Mouse (Mus musculus) intestine, embryonic 16.5 days (tissue): ENCODE results near the gene Ppat. TPM values are rescaled to one million over a fixed set of nuclear protein-coding genes. Genes with fewer than 3 reads are reported as not detected.

Source experiments
- ATAC-seq: fragments of 200-750 bp; cut with Nextera tagmentation; 2 replicates; pipeline ENCODE4 v1.8.0; 2017; ENCODE audit warnings: moderate TSS enrichment, moderate library complexity
- H3K27ac ChIP-seq: fragments of 300-500 bp; sonication (generic); 2 replicates; pipeline ENCODE4 v1.5.1; 2014; ENCODE audit warnings: mild to moderate bottlenecking, low read length
- H3K27me3 ChIP-seq: fragments of 300-500 bp; sonication (generic); replicated peaks from 2 replicates; pipeline ENCODE4 v1.6.1; 2014; ENCODE audit warnings: low read length, control low read depth, mixed read lengths; ENCODE audit not compliant: control insufficient read depth, insufficient read depth
- H3K36me3 ChIP-seq: fragments of 300-500 bp; sonication (generic); 2 replicates; pipeline ENCODE4 v1.6.1; 2014; ENCODE audit warnings: low read length, control low read depth; ENCODE audit not compliant: control insufficient read depth, insufficient read depth
- H3K4me1 ChIP-seq: fragments of 300-500 bp; sonication (generic); 2 replicates; pipeline ENCODE4 v1.6.1; 2014; ENCODE audit warnings: low read length, control low read depth, mixed read lengths; ENCODE audit not compliant: control insufficient read depth, insufficient read depth
- H3K4me2 ChIP-seq: fragments of 300-500 bp; sonication (generic); 2 replicates; pipeline ENCODE4 v1.6.1; 2014; ENCODE audit warnings: low read depth, low read length, control low read depth
- H3K4me3 ChIP-seq: fragments of 300-500 bp; sonication (generic); 2 replicates; pipeline ENCODE4 v1.5.1; 2014; ENCODE audit warnings: mild to moderate bottlenecking, low read length
- H3K9ac ChIP-seq: fragments of 300-500 bp; sonication (generic); 2 replicates; pipeline ENCODE4 v1.6.1; 2014; ENCODE audit warnings: low read depth, low read length
- H3K9me3 ChIP-seq: fragments of 300-500 bp; sonication (generic); 2 replicates; pipeline ENCODE4 v1.6.1; 2016; ENCODE audit warnings: low read length, control low read depth; ENCODE audit not compliant: control insufficient read depth
- WGBS: fragments of 180-500 bp; shearing (Covaris S2); extraction: QIAGEN DNeasy Blood & Tissue Kit; methylation state at CpG from one replicate; pipeline ENCODE4 v1.1.7; 2014; 5-methylcytosine and 5-hydroxymethylcytosine counted together
- polyA plus RNA-seq: library from polyadenylated mRNA; unstranded; fragments of >200 nt; fragmentation: Nextera tagmentation; extraction: Ambion mirVana; gene quantifications from 2 replicates; pipeline ENCODE4 v1.2.1, GENCODE M21; 2015

Ppat gene
- polyA plus RNA-seq, 1 experiment from 2014 or later: 22.1 TPM

DNA sequence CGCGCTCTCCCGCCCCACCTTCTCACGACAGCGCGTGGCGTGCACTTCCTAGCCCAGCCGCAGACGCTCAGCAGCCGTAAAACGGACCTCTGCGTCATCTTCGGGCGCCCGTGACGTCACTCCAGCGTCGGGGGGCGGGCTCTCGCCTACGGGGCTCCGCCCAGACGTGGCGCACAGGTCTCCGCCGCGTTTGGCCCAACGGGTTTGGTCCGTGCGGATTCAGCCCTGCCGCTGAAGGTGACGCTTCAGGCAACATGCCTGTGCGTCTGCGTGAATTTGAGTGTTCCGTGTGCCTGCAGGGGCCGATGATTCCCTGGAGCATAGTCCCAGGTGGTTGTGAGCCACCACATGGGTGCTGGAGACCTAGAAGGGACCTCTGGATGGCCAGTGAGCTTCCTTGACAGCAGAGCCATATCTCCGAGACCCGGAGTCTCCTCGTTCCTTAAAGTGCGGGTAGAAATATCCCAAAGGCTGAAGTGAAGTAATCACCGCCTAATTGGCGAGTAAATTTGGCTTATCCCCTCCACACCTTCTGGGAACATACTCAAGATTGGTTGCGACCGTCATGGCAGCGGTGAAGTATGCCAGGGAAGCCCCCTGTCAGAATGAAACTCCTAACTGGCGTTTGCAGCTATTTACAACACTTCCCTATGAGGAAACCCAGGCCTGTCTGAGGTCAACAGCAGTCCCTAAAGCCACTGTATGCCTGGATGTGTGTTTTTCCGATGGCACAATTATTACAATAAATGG is 45.8 kb downstream of the Ppat start, which contains the start of gene Aasdh:
Gene Aasdh (minus strand): TSS at position 110 of the 750 bp plus-strand sequence.
- Histone ChIP-seq H3K4me1 (no peaks in the 10 kb centered on the region), H3K9me3 (no peaks in the 10 kb centered on the region), H3K27ac (peak within 1 kb of the TSS; percentile 89), H3K4me3 (peak within 1 kb of the TSS; percentile 75), H3K36me3 (no peaks in the 10 kb centered on the region), H3K27me3 (no peaks in the 10 kb centered on the region), H3K4me2 (peak within 1 kb of the TSS; percentile 80), H3K9ac (peak within 1 kb of the TSS; percentile 86)
- ATAC-seq: peak; percentile 98
- under 1% methylated on average over 47 of the region's 47 CpGs for WGBS

DNA sequence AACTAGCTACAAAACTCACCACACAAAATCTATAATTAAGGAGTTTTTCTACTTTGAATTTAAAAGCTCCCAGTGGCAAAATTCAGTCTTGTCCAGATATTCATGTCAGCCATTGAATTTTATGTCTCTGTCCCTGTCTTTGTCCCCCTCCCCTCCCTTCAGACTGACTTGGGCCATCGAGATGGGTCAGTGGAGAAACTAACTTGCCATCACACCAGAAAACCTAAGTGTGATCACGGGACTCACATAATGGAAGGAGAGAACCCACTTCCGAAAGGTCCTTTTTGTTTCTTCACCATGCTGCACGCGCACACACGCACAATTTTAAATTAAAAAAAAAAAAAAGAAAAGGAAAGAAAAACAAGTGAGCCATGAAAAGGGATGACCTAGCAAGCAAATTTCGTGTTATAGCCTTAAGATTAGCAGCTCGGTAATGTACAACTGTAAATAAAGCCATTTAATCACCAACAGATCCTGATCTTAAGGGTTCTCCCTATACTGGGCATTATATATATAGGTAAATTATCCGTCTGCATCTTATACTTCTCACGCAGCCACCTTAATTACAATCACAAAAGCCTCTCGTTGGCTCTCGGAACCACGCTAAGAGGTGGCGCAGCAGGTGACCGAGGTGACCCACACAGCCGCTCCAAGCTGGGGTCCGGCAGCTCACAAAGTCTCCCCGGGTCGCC is 46.5 kb downstream of the Ppat start:
- ATAC-seq: peak; percentile 74
- H3K27ac ChIP-seq: peak overlapping the region; percentile 84
- no peaks in the 10 kb centered on the region for H3K9me3 ChIP-seq
- H3K27me3 ChIP-seq: no peaks in the 10 kb centered on the region
- no peaks in the 10 kb centered on the region for H3K36me3 ChIP-seq
- peak overlapping the region; percentile 86 for H3K9ac ChIP-seq
- H3K4me3 ChIP-seq: peak overlapping the region; percentile 75
- WGBS: 2% methylated on average over 19 of the region's 19 CpGs
- H3K4me2 ChIP-seq: peak overlapping the region; percentile 52
- no peaks in the 10 kb centered on the region for H3K4me1 ChIP-seq

DNA sequence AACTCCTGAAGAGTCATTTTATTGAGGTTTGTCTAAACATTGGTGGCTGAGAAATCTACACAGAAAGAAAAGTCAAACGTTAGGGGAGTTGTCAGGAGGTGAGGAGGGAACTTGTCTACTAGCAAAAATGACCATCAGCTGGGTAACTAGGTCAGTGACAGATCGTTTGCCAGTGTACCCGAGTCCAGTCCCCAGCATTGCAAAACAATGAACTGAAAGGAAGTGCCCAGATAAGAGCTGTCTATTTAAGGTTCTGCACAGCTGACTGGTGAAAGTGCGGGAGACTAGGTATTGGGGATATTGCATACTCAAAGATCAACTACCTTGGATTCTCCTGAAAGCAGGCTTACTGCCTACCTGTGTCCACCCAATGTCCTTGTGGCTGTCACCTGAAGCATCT is 49.2 kb downstream of the Ppat start:
- 77% methylated on average over 4 of the region's 4 CpGs for WGBS
- no peaks in the 10 kb centered on the region for H3K27me3 ChIP-seq
- no peak for ATAC-seq

DNA sequence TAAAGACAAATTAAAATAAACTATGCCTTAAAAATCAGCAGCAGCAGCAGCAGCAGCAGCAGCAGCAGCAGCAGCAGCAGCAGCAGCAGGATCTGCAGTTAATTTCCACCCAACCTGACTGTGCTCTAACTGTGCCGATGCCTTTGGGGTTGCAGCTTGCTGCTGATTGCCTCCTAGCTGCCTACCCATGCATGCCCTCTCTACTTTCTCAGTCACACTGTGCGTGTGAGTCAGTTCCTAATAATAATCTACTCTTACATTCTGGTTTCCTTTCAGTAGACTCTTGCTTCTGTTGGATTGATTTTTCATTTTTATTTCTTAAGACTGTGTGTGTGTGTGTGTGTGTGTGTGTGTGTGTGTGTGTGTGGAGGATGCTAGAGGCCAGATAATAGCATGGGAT is 58.3 kb downstream of the Ppat start:
- 79% methylated on average over 2 of the region's 2 CpGs for WGBS
- Histone ChIP-seq H3K9ac (no peak overlapping the region), H3K4me2 (no peak overlapping the region), H3K27me3 (no peaks in the 10 kb centered on the region), H3K9me3 (no peaks in the 10 kb centered on the region), H3K4me3 (no peak overlapping the region), H3K27ac (no peak overlapping the region), H3K36me3 (no peaks in the 10 kb centered on the region), H3K4me1 (no peaks in the 10 kb centered on the region)
- ATAC-seq: no peak

More for the DNA sequence above, 49.2 kb downstream of the Ppat start:
- no peak overlapping the region for H3K9ac ChIP-seq
- H3K36me3 ChIP-seq: no peaks in the 10 kb centered on the region
- no peak overlapping the region for H3K27ac ChIP-seq
- no peaks in the 10 kb centered on the region for H3K4me1 ChIP-seq
- H3K4me3 ChIP-seq: no peak overlapping the region
- no peak overlapping the region for H3K4me2 ChIP-seq
- no peaks in the 10 kb centered on the region for H3K9me3 ChIP-seq

DNA sequence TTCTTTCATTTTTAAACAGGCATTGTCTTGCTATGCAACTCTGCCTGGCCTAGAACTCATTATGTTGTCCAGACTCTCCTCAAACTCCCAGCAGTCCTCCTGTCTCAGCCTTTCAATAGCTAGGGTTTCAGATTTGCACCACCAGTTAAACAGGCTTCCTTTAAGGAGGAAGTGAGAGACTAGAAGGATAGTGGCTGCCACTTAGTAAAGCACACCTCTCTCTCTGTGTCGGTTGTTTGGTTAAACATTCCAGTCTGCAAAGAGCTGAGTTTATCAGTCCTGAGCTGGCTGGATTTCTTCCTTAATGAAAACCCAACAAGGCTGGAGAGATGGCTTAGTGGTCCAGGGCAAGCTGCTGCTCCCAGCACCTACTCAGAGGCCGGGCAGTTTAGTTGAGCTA is 58.8 kb downstream of the Ppat start:
- WGBS: 50% methylated on average over 2 of the region's 2 CpGs
- Histone ChIP-seq H3K4me1 (no peaks in the 10 kb centered on the region), H3K4me3 (no peak overlapping the region), H3K27me3 (no peaks in the 10 kb centered on the region), H3K4me2 (no peak overlapping the region), H3K9me3 (no peaks in the 10 kb centered on the region), H3K36me3 (no peaks in the 10 kb centered on the region), H3K9ac (no peak overlapping the region), H3K27ac (no peak overlapping the region)
- ATAC-seq: no peak

DNA sequence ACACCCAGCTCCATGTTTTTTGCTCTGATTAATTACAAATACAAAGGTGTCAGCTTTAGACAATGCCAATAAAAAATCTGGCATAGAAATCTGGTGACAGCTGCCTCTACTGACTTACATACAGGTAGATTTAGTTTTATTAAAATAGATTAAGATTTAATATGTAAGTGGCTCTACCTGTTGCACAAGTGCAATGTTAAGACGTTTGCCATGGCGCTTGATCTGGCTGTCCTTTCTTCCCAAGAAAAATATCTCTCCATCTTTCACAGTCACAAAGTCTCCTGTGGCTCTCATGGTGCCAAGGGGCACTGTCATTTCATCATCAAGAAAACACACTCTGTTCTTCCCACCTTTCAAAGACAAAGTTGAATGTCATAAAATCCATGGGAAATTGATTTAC is 64.4 kb downstream of the Ppat start:
- Histone ChIP-seq H3K4me3 (no peak overlapping the region), H3K4me1 (no peaks in the 10 kb centered on the region), H3K4me2 (no peak overlapping the region), H3K36me3 (peaks cover 3% of the 10 kb centered on the region; the same call in 1 of the 2 replicates), H3K9ac (no peak overlapping the region), H3K27me3 (no peaks in the 10 kb centered on the region), H3K27ac (no peak overlapping the region), H3K9me3 (no peaks in the 10 kb centered on the region)
- no peak for ATAC-seq
- 91% methylated on average over 2 of the region's 2 CpGs for WGBS

DNA sequence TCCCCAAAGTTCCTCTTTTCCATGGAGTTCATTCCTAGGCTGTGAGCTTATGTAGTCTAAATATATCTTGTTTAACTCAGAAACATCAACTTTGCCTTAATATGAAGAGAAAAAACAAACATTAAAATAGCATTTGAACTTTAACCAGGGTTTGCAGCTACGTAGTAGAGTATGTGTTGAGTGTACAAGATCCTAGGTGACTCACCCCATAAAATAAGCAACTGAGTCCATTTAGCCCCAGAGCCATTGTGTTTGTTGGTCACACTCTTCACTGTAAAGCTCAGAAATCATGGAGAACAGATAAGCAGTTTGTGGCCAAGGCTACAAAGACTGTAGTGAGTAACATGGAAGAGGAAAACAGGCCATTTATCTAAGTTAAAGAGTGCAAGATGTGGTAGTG is 67.3 kb downstream of the Ppat start:
- Histone ChIP-seq H3K27me3 (no peaks in the 10 kb centered on the region), H3K4me3 (no peak overlapping the region), H3K9me3 (no peaks in the 10 kb centered on the region), H3K4me2 (no peak overlapping the region), H3K9ac (no peak overlapping the region), H3K4me1 (no peaks in the 10 kb centered on the region), H3K27ac (no peak overlapping the region), H3K36me3 (peaks cover 3% of the 10 kb centered on the region; the same call in 1 of the 2 replicates)
- no peak for ATAC-seq
- 81% methylated on average over 1 of the region's 1 CpGs for WGBS

DNA sequence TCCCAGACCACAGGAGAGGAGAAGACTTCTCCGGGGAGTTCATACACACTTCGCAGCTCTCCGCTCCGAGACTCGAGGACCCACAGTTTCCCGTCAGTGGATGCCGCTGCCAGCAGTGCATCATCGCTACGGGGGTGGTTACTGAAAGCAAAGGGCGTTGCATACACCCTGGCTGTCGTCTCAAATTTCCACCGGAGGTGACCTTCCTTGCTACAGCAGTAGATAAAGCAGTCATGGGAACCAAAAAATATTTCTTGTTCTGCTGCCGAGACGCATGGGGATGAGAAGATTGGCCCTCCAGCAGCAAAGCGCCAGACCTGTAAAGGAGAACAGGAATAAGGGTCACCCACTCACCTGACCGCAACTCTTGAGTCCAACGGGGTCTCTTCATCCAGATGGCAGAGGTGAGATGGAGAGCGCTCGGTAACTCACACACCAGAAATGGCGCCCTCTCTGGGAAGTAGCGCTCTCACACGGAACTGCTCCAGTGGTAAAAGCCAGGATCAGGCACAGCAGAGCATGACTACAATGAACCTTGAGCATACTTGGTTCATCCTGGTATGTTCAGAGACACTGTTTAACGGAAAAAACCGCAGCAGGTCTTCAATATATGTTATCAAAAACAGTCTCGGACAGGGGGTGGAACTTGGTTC is 75.1 kb downstream of the Ppat start:
- Histone ChIP-seq H3K4me3 (no peak overlapping the region), H3K27me3 (no peaks in the 10 kb centered on the region), H3K4me2 (no peak overlapping the region), H3K9ac (no peak overlapping the region), H3K4me1 (no peaks in the 10 kb centered on the region), H3K9me3 (no peaks in the 10 kb centered on the region), H3K36me3 (0 out of 2 replicates have a peak, but pooled peaks cover 2% of the 10 kb centered on the region), H3K27ac (no peak overlapping the region)
- 89% methylated on average over 25 of the region's 25 CpGs for whole genome bisulfite sequencing
- ATAC-seq: no peak

DNA sequence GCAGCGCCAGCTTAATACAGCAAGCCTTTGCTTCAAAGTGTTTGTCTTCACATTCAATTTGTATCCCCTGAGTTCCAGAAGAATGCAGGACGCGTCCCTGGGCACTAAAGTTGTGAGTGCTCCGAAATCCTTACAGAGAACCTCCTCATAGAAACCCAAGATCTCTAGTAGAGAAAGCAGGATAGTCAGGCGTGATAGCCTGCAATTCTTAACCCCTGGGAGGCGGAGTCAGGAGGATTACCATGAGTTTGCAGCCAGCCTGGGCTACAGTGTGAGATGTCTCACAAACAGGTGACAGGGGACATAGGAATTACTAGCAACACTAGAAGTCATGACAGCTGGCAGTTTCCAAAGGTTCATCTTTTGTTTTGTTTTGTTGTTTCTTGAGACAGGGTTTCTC is 81.8 kb downstream of the Ppat start:
- H3K4me3 ChIP-seq: peak overlapping the region; percentile 38
- 59% methylated on average over 6 of the region's 6 CpGs for WGBS
- ATAC-seq: no peak
- peak overlapping the region; percentile 51 for H3K4me2 ChIP-seq
- H3K27me3 ChIP-seq: no peaks in the 10 kb centered on the region
- no peak overlapping the region for H3K27ac ChIP-seq
- no peaks in the 10 kb centered on the region for H3K4me1 ChIP-seq
- H3K9ac ChIP-seq: no peak overlapping the region
- H3K36me3 ChIP-seq: no peaks in the 10 kb centered on the region; the same call in 1 of the 2 replicates
- no peaks in the 10 kb centered on the region for H3K9me3 ChIP-seq
